Mouse (Mus musculus): ENCODE results near the gene Egln3.

Gene Egln3

GRCm38 (mm10) chr12:54163166-54163565 lies 40.5 kb downstream of the Egln3 start:
- in situ Hi-C loops (cut with MboI, MseI), result no loop called here

DNA sequence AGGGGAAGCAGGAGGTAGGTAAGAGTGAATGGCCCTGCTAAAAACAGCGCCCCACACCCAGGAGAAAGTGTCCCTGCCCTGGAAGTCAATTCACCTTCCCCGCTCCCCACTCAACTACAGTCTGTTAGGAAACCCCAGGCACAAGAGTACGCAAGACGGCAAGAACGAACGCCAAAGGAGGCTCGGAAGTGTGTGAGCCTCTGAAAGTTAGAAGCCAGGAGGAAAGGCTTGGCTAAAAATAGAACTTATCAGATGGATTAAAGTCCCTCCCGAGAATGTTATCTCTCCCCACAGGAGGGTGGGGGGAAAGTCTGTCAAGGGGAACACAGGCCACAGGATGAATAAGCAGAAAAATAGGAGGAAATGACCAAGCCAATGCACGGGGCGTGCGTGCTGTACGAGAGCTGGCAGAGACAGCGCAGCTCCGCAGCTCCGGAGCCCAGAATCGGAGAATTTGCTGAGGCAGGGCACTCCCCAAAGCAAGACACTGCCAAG lies 41.0 kb downstream of the Egln3 start:
- in situ Hi-C loops (cut with MboI, MseI), result no loop called here

DNA sequence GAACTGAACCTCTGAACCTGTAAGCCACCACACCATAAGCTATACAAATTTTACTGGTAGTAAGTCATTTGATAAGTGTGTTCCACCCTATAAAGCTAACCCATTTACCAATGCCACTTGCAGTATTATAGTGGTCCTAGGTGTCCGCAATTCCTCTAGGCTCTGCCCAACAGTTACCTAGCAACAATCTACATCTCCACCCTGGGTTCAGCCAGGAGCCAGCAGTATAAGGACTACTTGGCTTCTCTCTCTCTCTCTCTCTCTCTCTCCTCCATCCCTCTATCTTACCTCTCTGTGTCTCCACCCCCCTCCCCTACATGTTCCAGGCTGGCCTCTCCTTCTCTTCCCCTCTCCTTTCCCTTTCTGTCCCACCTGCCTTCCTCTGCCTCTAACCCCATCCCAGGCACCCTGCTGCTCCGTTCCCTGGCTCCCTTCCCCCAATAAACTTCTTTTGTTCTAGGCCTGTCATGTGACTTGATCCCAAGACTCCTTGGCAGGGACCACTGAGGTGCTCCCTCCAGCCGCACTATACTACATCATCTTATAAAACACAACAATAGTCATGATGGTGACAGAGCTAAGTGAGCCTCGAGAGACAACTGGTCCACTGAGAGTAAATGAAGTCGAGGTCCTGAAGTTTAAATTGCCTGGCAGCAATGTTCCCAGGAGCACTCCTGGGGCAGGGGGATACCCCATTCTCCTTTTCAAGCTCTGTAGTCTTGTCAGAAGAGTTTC lies 42.0 kb downstream of the Egln3 start:
- in situ Hi-C loops (cut with MboI, MseI), result no loop called here

- in situ Hi-C loops (cut with MboI, MseI), result no loop called here
Measured at GRCm38 (mm10) chr12:54160279-54160678, 43.4 kb downstream of the Egln3 start.

- in situ Hi-C loops (cut with MboI, MseI), result no loop called here
Measured at GRCm38 (mm10) chr12:54154771-54155170, 48.9 kb downstream of the Egln3 start.

GRCm38 (mm10) chr12:54146943-54147556 lies 56.6 kb downstream of the Egln3 start:
- in situ Hi-C loops (cut with MboI, MseI), result no loop called here
